Mouse (Mus musculus) E14TG2a.4 (cell line): ENCODE data around the gene Grem1.

Experiments used
- H3K27me3 ChIP-seq: 2 replicates; pipeline ENCODE4 v1.6.1; 2014; ENCODE audit warnings: low read length, control low read depth; ENCODE audit not compliant: insufficient read depth
- H3K36me3 ChIP-seq: 2 replicates; pipeline ENCODE4 v1.6.1; 2014; ENCODE audit warnings: low read length, control low read depth; ENCODE audit not compliant: insufficient read depth
- H3K4me1 ChIP-seq: replicated peaks from 2 replicates; pipeline ENCODE4 v1.6.1; 2014; ENCODE audit warnings: low read depth, low read length, control low read depth
- H3K4me3 ChIP-seq: replicated peaks from 2 replicates; pipeline ENCODE4 v1.5.1; 2014; ENCODE audit warnings: mild to moderate bottlenecking, low read length
- H3K9me3 ChIP-seq: 2 replicates; pipeline ENCODE4 v1.6.1; 2014; ENCODE audit warnings: low read length, control low read depth
- CTCF ChIP-seq: conservative IDR thresholded peaks from 2 replicates; pipeline ENCODE4 v1.5.1; 2014; ENCODE audit warnings: low read length
- NANOG ChIP-seq: IDR thresholded peaks from 2 replicates; pipeline ENCODE4 v1.6.1; 2014; ENCODE audit warnings: borderline replicate concordance, low read length, mixed read lengths
- POU5F1 ChIP-seq: IDR thresholded peaks from 2 replicates; pipeline ENCODE4 v1.6.1; 2014; ENCODE audit warnings: low read length, borderline replicate concordance

Gene Grem1

GRCm38 (mm10) chr2:113714801-113715200, 43.6 kb downstream of the Grem1 start:
- no peaks in the 10 kb centered on the region for H3K36me3 ChIP-seq
- no peak overlapping the region for H3K4me3 ChIP-seq
- H3K4me1 ChIP-seq: no peaks in the 10 kb centered on the region
- no peaks in the 10 kb centered on the region for H3K9me3 ChIP-seq
- H3K27me3 ChIP-seq: no peaks in the 10 kb centered on the region
- TF ChIP-seq POU5F1 (no peak), NANOG (no peak), CTCF (no peak)

GRCm38 (mm10) chr2:113713406-113713805, 45.0 kb downstream of the Grem1 start:
- no peak for TF ChIP-seq POU5F1
- no peak for TF ChIP-seq NANOG
- TF ChIP-seq CTCF: no peak
- no peaks in the 10 kb centered on the region for H3K36me3 ChIP-seq
- H3K27me3 ChIP-seq: no peaks in the 10 kb centered on the region
- H3K9me3 ChIP-seq: no peaks in the 10 kb centered on the region
- H3K4me3 ChIP-seq: no peak overlapping the region
- no peaks in the 10 kb centered on the region for H3K4me1 ChIP-seq

GRCm38 (mm10) chr2:113707507-113707906, 50.9 kb downstream of the Grem1 start:
- Histone ChIP-seq H3K9me3 (no peaks in the 10 kb centered on the region), H3K27me3 (no peaks in the 10 kb centered on the region), H3K4me3 (no peak overlapping the region), H3K36me3 (no peaks in the 10 kb centered on the region), H3K4me1 (no peaks in the 10 kb centered on the region)
- TF ChIP-seq CTCF (no peak), NANOG (no peak), POU5F1 (no peak)

- H3K4me3 ChIP-seq: no peak overlapping the region
- no peaks in the 10 kb centered on the region for H3K36me3 ChIP-seq
- H3K4me1 ChIP-seq: no peaks in the 10 kb centered on the region
- no peaks in the 10 kb centered on the region for H3K9me3 ChIP-seq
- TF ChIP-seq NANOG (no peak), POU5F1 (no peak), CTCF (no peak)
- no peaks in the 10 kb centered on the region for H3K27me3 ChIP-seq
Observed at GRCm38 (mm10) chr2:113701507-113701906, 56.9 kb downstream of the Grem1 start.

GRCm38 (mm10) chr2:113696647-113697046, 61.8 kb downstream of the Grem1 start:
- Histone ChIP-seq H3K36me3 (no peaks in the 10 kb centered on the region), H3K27me3 (no peaks in the 10 kb centered on the region), H3K4me3 (no peak overlapping the region), H3K4me1 (no peaks in the 10 kb centered on the region), H3K9me3 (no peaks in the 10 kb centered on the region)
- TF ChIP-seq POU5F1 (no peak), CTCF (no peak), NANOG (no peak)

GRCm38 (mm10) chr2:113696222-113696621, 62.2 kb downstream of the Grem1 start:
- H3K9me3 ChIP-seq: no peaks in the 10 kb centered on the region
- no peaks in the 10 kb centered on the region for H3K4me1 ChIP-seq
- H3K36me3 ChIP-seq: no peaks in the 10 kb centered on the region
- no peak overlapping the region for H3K4me3 ChIP-seq
- no peak for TF ChIP-seq CTCF
- no peaks in the 10 kb centered on the region for H3K27me3 ChIP-seq
